Mouse (Mus musculus): ENCODE data around the gene Acp6. TPM values are rescaled to one million over a fixed set of nuclear protein-coding genes. Genes with fewer than 3 reads are reported as not detected.

The Acp6 gene
- total RNA-seq (2023; ENCODE audit: inconsistent age): 35.0 to 43.7 TPM (median 41.0 TPM) in 4 replicates

DNA sequence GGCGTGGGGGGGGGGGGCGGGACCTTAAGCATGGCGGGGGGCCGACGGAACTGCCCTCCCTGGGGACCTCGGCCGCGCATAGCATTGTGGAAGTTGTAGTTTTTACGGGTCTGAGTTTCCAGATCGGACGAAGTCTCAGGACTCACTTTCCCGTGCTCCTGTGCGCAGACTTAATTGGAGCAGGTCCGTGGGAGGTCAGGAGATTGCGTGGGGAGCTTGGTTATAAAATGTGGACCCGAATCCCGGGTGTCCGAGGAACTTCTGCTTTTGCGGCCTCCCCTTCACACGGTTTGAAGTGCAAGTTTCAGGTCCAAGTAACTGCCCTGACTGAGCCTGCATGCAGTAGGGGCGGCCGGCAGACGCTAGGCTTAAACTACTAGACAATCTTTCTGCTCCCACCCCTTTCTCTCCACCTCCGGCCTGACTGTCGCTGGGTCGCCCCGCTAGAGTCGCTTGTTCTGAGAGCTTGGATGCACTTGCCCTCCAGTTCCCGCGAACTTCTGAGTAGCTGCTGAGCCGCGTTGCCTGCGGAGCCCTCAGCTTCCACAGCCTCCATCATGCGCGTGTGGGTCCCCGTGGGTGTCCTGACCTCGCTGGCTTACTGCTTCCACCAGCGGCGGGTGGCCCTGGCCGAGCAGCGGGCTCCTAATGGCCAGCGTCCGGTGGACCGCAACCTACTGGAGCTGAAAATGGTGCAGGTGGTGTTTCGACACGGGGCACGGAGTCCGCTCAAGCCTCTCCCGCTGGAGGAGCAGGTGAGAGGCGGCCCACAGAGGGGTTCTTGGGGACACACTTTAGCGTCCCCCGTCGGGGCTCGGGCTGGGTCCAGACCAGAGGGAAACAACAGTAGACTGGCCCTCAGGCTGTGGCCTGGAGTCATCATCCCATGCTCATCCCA, at the start of gene Acp6:
Acp6 (plus strand) TSS at position 167 of the 898 bp plus-strand sequence.

Other genes with a start within 250 kb of the Acp6 start
- not detected in 4 replicates for gene Gja8, start 232.8 kb upstream of the Acp6 start, total RNA-seq (2023; ENCODE audit: inconsistent age)
- gene Bcl9, start 139.1 kb downstream of the Acp6 start, total RNA-seq (2023; ENCODE audit: inconsistent age): 62.0 to 74.3 TPM (median 69.9 TPM) in 4 replicates